Mouse (Mus musculus) intestine, embryonic 15.5 days (tissue): ENCODE measurements around the gene Lamc2. TPM values are rescaled to one million over a fixed set of nuclear protein-coding genes. Genes with fewer than 3 reads are reported as not detected.
A peak's percentile ranks its signal among the peaks of the same experiment; 100 is the strongest.
"Not testable (repeated sequence)": the region's sequence is repeated elsewhere in the genome, so short reads cannot be mapped to it uniquely, and the experiment has no call there.

ENCODE experiments used
- ATAC-seq: fragments of 200-750 bp; cut with Nextera tagmentation; 2 replicates; pipeline ENCODE4 v1.8.0; 2017; ENCODE audit warnings: moderate TSS enrichment, moderate library complexity
- H3K27ac ChIP-seq: fragments of 300-500 bp; sonication (generic); 2 replicates; pipeline ENCODE4 v1.5.1; 2015; ENCODE audit warnings: mild to moderate bottlenecking, inconsistent platforms
- H3K27me3 ChIP-seq: fragments of 300-500 bp; sonication (generic); replicated peaks from 2 replicates; pipeline ENCODE4 v1.6.1; 2015; ENCODE audit warnings: inconsistent platforms
- H3K36me3 ChIP-seq: fragments of 300-500 bp; sonication (generic); 2 replicates; pipeline ENCODE4 v1.6.1; 2015; ENCODE audit warnings: inconsistent platforms
- H3K4me1 ChIP-seq: fragments of 300-500 bp; sonication (generic); replicated peaks from 2 replicates; pipeline ENCODE4 v1.6.1; 2015; ENCODE audit warnings: inconsistent platforms
- H3K4me2 ChIP-seq: fragments of 300-500 bp; sonication (generic); replicated peaks from 2 replicates; pipeline ENCODE4 v1.6.1; 2015; ENCODE audit warnings: mild to moderate bottlenecking, inconsistent platforms
- H3K4me3 ChIP-seq: fragments of 300-500 bp; sonication (generic); replicated peaks from 2 replicates; pipeline ENCODE4 v1.5.1; 2015; ENCODE audit warnings: inconsistent platforms
- H3K9ac ChIP-seq: fragments of 300-500 bp; sonication (generic); 2 replicates; pipeline ENCODE4 v1.6.1; 2015; ENCODE audit warnings: inconsistent platforms
- H3K9me3 ChIP-seq: fragments of 300-500 bp; sonication (generic); 2 replicates; pipeline ENCODE4 v1.6.1; 2016; ENCODE audit warnings: inconsistent platforms
- WGBS: fragments of 180-500 bp; shearing (Covaris S2); methylation state at CpG from one replicate; pipeline ENCODE4 v1.1.7; 2015; 5-methylcytosine and 5-hydroxymethylcytosine counted together
- polyA plus RNA-seq: library from polyadenylated mRNA; unstranded; fragments of >200 nt; fragmentation: Nextera tagmentation; extraction: Ambion mirVana; gene quantifications from 2 replicates; pipeline ENCODE4 v1.2.1, GENCODE M21; 2015

Lamc2 gene
- polyA plus RNA-seq, 1 experiment from 2014 or later, result 7.3 TPM

DNA sequence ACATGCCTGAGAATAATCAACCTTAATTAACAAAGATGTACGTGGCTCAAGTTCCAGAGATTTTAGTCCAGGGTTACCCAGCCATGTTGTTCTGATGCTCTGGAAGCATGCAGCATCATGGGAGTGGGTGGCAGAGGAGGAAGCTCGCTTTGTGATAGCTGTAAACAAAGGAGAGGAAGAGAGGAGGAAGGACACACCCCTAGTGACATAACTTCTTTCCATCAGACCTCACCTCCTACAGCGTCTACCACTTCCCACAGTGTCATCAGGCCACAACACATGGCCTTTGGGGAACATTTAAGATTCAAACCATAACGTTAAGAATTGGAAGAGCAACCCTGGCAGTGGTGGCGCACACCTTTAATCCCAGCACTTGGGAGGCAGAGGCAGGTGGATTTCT is 98.5 kb downstream of the Lamc2 start:
- ATAC-seq, result no peak
- Histone ChIP-seq H3K9ac (no peak overlapping the region), H3K9me3 (no peaks in the 10 kb centered on the region)

DNA sequence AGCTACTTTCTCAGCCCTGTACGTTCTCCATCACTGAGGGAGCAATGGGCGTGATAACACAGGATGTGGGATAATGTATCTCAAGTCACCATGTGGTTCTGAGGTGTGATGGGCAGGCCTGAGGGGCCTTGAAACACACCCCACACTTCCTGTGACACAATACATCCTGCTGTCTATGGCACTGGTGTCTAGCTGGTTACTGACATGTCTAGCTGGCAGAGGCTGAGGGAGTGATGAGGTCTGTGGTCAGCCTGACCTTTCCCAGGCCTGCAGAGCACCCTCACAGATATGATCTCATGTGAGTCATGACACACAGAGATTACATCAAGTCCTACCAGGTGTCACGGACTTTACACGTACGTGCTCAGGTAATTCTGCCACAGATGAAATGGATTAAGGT is 101.0 kb downstream of the Lamc2 start:
- Histone ChIP-seq H3K36me3 (no peaks in the 10 kb centered on the region), H3K4me3 (no peak overlapping the region), H3K9ac (no peak overlapping the region), H3K4me1 (no peaks in the 10 kb centered on the region), H3K4me2 (no peak overlapping the region), H3K9me3 (no peaks in the 10 kb centered on the region), H3K27me3 (no peaks in the 10 kb centered on the region), H3K27ac (no peak overlapping the region)
- ATAC-seq, result no peak
- WGBS, result 83% methylated on average over 5 of the region's 5 CpGs

More for the DNA sequence above, 98.5 kb downstream of the Lamc2 start:
- Histone ChIP-seq H3K27me3 (no peaks in the 10 kb centered on the region), H3K36me3 (no peaks in the 10 kb centered on the region), H3K4me1 (peaks cover 7% of the 10 kb centered on the region; the same call in 1 of the 2 replicates), H3K4me3 (no peak overlapping the region), H3K4me2 (no peak overlapping the region), H3K27ac (no peak overlapping the region)
- 85% methylated on average over 5 of the region's 5 CpGs for WGBS

GRCm38 (mm10) chr1:153084191-153084590 is 102.1 kb downstream of the Lamc2 start:
- H3K27ac ChIP-seq, result no peak overlapping the region
- H3K27me3 ChIP-seq, result no peaks in the 10 kb centered on the region
- no peaks in the 10 kb centered on the region for H3K4me1 ChIP-seq
- no peaks in the 10 kb centered on the region for H3K36me3 ChIP-seq
- H3K4me2 ChIP-seq, result no peak overlapping the region
- 72% methylated on average over 6 of the region's 6 CpGs for WGBS
- no peak overlapping the region for H3K4me3 ChIP-seq
- H3K9me3 ChIP-seq, result no peaks in the 10 kb centered on the region
- no peak overlapping the region for H3K9ac ChIP-seq
- ATAC-seq, result no peak

GRCm38 (mm10) chr1:153083233-153083632 is 103.0 kb downstream of the Lamc2 start:
- not testable (repeated sequence) for H3K27me3 ChIP-seq, ATAC-seq, H3K9me3 ChIP-seq, H3K4me2 ChIP-seq, H3K9ac ChIP-seq, H3K27ac ChIP-seq, H3K4me3 ChIP-seq, H3K36me3 ChIP-seq, H3K4me1 ChIP-seq
- 84% methylated on average over 7 of the region's 14 CpGs for WGBS

DNA sequence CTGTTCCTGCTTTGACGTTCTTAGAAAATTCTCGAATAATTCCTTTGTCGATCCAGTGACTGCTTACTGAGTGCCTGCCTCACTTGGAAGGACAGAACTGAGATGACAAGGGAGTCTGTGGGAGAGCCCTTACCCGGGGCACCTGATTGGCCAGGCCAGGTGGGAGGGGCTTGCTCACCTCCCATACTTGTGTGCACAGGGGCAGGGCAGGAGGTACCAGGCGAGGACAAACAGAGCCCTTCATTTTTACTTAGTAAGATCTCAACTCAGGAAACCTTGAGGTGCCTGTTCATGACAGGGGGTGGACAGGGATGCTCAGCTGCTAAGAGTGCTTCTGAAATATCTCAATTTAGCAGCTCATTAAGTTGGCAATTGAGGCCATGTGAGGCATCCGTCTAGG is 110.3 kb downstream of the Lamc2 start:
- Histone ChIP-seq H3K27ac (no peak overlapping the region), H3K4me3 (no peak overlapping the region), H3K36me3 (no peaks in the 10 kb centered on the region), H3K4me1 (peaks cover 4% of the 10 kb centered on the region; the same call in 1 of the 2 replicates), H3K9ac (no peak overlapping the region), H3K27me3 (no peaks in the 10 kb centered on the region), H3K9me3 (no peaks in the 10 kb centered on the region), H3K4me2 (no peak overlapping the region)
- ATAC-seq, result peak; percentile 44; the same call in 1 of the 2 replicates
- 55% methylated on average over 6 of the region's 6 CpGs for WGBS

DNA sequence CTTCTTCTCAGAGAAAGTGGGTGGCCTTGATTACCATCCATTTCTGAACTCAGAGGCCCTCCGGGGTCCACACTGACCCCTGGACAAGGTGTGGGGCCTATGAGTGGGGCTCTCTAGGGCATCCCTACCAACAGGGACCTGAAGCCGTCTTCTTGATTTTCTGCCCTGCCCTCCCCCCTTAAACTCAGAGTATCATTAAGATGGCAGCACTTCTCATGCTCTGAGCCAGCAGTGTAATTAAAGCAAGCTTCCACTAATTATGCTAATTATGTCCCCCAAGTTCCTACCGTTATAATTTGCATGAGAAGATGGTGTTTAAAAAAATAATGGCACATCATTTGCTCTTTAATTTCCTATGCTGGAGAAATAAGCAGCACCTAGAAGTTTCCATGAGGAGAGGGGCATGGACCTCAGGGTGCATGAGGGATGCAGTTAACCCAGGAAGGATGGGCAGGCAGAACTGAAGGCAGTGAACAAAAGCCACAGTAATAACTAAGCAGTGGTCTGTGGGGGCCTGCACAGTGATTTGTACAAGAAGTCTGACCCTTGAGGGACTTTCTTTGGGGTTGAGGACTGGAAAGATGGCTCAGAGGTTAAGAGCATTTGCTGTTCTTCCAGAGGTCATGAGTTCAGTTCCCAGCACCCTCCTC is 111.0 kb downstream of the Lamc2 start:
- Histone ChIP-seq H3K27me3 (no peaks in the 10 kb centered on the region), H3K4me2 (no peak overlapping the region), H3K27ac (no peak overlapping the region), H3K9me3 (no peaks in the 10 kb centered on the region), H3K9ac (no peak overlapping the region), H3K4me3 (no peak overlapping the region), H3K4me1 (peaks cover 4% of the 10 kb centered on the region; the same call in 1 of the 2 replicates), H3K36me3 (no peaks in the 10 kb centered on the region)
- 71% methylated on average over 3 of the region's 3 CpGs for WGBS
- no peak for ATAC-seq

GRCm38 (mm10) chr1:153073441-153073840 is 112.8 kb downstream of the Lamc2 start:
- Histone ChIP-seq H3K4me3 (no peak overlapping the region), H3K27ac (no peak overlapping the region), H3K27me3 (no peaks in the 10 kb centered on the region), H3K4me1 (peaks cover 4% of the 10 kb centered on the region; the same call in 1 of the 2 replicates), H3K9me3 (no peaks in the 10 kb centered on the region), H3K4me2 (peak overlapping the region; percentile 28; the same call in 1 of the 2 replicates), H3K9ac (no peak overlapping the region), H3K36me3 (no peaks in the 10 kb centered on the region)
- ATAC-seq, result no peak
- 20% methylated on average over 9 of the region's 9 CpGs for WGBS

Other genes with a start within 250 kb of the Lamc2 start
- gene Nmnat2, start 231.5 kb downstream of the Lamc2 start, polyA plus RNA-seq, result 1.8 and 2.2 TPM in 2 replicates
- 58.1 and 60.9 TPM in 2 replicates for gene Lamc1, start 146.3 kb upstream of the Lamc2 start, polyA plus RNA-seq
- 0.13 and 0.26 TPM in 2 replicates for gene Shcbp1l, start 238.7 kb upstream of the Lamc2 start, polyA plus RNA-seq